Mouse (Mus musculus) stomach, embryonic 16.5 days (tissue): ENCODE measurements around the gene Gm6401. TPM values are rescaled to one million over a fixed set of nuclear protein-coding genes. Genes with fewer than 3 reads are reported as not detected.
"Not testable (repeated sequence)": the region's sequence is repeated elsewhere in the genome, so short reads cannot be mapped to it uniquely, and the experiment has no call there.

Experiments used
- ATAC-seq: fragments of 200-750 bp; cut with Nextera tagmentation; 2 replicates; pipeline ENCODE4 v1.8.0; 2017; ENCODE audit warnings: moderate number of reproducible peaks, moderate TSS enrichment; ENCODE audit not compliant: insufficient read depth, low FRiP score
- H3K27ac ChIP-seq: fragments of 300-500 bp; sonication (generic); 2 replicates; pipeline ENCODE4 v1.5.1; 2014; ENCODE audit warnings: low read length
- H3K27me3 ChIP-seq: fragments of 300-500 bp; sonication (generic); 2 replicates; pipeline ENCODE4 v1.6.1; 2014; ENCODE audit warnings: low read length, control low read depth, mixed read lengths; ENCODE audit not compliant: control insufficient read depth, insufficient read depth
- H3K36me3 ChIP-seq: fragments of 300-500 bp; sonication (generic); 2 replicates; pipeline ENCODE4 v1.6.1; 2014; ENCODE audit warnings: low read length; ENCODE audit not compliant: control insufficient read depth, insufficient read depth
- H3K4me1 ChIP-seq: fragments of 300-500 bp; sonication (generic); 2 replicates; pipeline ENCODE4 v1.6.1; 2014; ENCODE audit warnings: low read length, control low read depth, mixed read lengths; ENCODE audit not compliant: control insufficient read depth, insufficient read depth
- H3K4me2 ChIP-seq: fragments of 300-500 bp; sonication (generic); 2 replicates; pipeline ENCODE4 v1.6.1; 2014; ENCODE audit warnings: low read depth, low read length, mixed read lengths
- H3K4me3 ChIP-seq: fragments of 300-500 bp; sonication (generic); replicated peaks from 2 replicates; pipeline ENCODE4 v1.5.1; 2014; ENCODE audit warnings: mild to moderate bottlenecking, low read length
- H3K9ac ChIP-seq: fragments of 300-500 bp; sonication (generic); 2 replicates; pipeline ENCODE4 v1.6.1; 2014; ENCODE audit warnings: low read length
- H3K9me3 ChIP-seq: fragments of 300-500 bp; sonication (generic); replicated peaks from 2 replicates; pipeline ENCODE4 v1.6.1; 2016; ENCODE audit warnings: low read length, control low read depth; ENCODE audit not compliant: control insufficient read depth
- WGBS: fragments of 180-500 bp; shearing (Covaris S2); extraction: QIAGEN DNeasy Blood & Tissue Kit; methylation state at CpG from one replicate; pipeline ENCODE4 v1.1.7; 2014; 5-methylcytosine and 5-hydroxymethylcytosine counted together
- polyA plus RNA-seq: library from polyadenylated mRNA; unstranded; fragments of >200 nt; fragmentation: Nextera tagmentation; extraction: Ambion mirVana; gene quantifications from 2 replicates; pipeline ENCODE4 v1.2.1, GENCODE M21; 2015

The Gm6401 gene
- polyA plus RNA-seq: not detected in 2 replicates

DNA sequence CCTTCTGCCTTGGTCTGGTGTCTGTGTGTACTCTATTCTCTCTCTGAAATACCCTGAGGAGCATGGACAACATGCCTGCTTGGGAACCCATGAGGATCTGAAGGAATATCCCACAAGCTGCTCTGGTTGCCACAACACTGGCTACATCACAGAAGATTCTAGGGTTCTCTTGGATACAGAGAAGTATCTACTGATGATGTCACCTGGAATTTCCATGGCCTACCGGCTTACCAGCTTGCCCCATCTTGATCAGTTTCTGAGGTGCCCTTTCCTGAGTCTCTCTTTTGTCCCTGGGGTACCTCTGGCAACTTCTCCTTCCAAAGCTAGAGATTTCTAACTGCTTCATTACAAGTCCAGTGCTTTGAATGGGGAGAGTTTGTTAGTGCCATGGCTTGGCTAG is at the start of gene Gm6401:
TSS of gene Gm6401 (minus strand) at position 101 of the 400 bp plus-strand sequence.
- WGBS: 81% methylated on average over 1 of the region's 1 CpGs
- H3K9me3 ChIP-seq, H3K27me3 ChIP-seq, H3K4me3 ChIP-seq, H3K4me2 ChIP-seq, H3K9ac ChIP-seq, H3K36me3 ChIP-seq, ATAC-seq, H3K4me1 ChIP-seq, H3K27ac ChIP-seq: not testable (repeated sequence)

DNA sequence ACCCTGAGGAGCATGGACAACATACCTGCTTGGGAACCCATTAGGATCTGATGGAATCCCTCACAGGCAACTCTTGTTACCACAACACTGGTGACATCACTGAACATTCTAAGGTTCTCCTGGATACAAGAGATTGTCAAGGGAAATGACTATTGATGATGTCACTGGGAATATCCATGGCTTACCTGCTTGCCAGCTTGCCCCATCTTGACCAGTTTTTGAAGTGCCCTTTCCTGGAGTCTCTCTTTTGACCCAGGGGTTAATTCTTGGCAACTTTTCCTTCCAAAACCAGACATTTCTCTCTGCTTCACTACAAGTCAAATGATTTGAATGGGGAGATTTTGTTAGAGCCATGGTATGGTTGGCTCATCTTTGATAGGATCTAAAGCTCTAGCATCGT is 15.5 kb upstream of the Gm6401 start, which contains the start of gene Gm3543:
TSS of gene Gm3543 (minus strand) at position 101 of the 400 bp plus-strand sequence.
- not testable (repeated sequence) for H3K9ac ChIP-seq, H3K4me2 ChIP-seq, H3K9me3 ChIP-seq, H3K27ac ChIP-seq, H3K4me3 ChIP-seq, H3K27me3 ChIP-seq, H3K4me1 ChIP-seq, ATAC-seq, H3K36me3 ChIP-seq
- WGBS: no CpG with 5 or more reads among the region's 1 CpGs

GRCm38 (mm10) chr14:41968596-41968995 is 869 bp upstream of the Gm6401 start:
- not testable (repeated sequence) for H3K27ac ChIP-seq, H3K4me1 ChIP-seq, H3K4me2 ChIP-seq, H3K36me3 ChIP-seq, H3K27me3 ChIP-seq, H3K9me3 ChIP-seq, H3K4me3 ChIP-seq, H3K9ac ChIP-seq, ATAC-seq
- 65% methylated on average over 3 of the region's 3 CpGs for WGBS

DNA sequence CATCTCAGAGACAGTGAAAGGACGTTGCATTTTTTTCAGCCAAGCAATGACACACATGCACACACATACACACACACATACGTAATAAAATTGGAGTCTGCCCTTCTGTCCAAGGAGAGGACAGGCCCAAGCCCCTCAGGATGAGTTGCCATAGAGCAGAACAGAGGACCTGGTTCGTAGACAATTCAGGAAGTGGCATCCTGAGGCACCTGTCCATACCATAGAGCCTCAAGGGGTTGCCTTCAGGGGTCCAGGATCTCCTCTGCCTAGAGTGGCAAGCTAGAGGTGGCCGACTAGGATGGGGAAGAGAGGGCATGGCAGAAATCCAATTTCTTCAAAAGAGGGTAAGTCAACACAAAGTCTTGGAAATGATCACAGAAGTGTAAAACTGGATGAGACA is 3.6 kb downstream of the Gm6401 start:
- H3K9ac ChIP-seq, H3K36me3 ChIP-seq, H3K4me2 ChIP-seq, H3K4me3 ChIP-seq, H3K4me1 ChIP-seq, ATAC-seq, H3K27me3 ChIP-seq, H3K27ac ChIP-seq, H3K9me3 ChIP-seq: not testable (repeated sequence)
- WGBS: 68% methylated on average over 4 of the region's 4 CpGs

DNA sequence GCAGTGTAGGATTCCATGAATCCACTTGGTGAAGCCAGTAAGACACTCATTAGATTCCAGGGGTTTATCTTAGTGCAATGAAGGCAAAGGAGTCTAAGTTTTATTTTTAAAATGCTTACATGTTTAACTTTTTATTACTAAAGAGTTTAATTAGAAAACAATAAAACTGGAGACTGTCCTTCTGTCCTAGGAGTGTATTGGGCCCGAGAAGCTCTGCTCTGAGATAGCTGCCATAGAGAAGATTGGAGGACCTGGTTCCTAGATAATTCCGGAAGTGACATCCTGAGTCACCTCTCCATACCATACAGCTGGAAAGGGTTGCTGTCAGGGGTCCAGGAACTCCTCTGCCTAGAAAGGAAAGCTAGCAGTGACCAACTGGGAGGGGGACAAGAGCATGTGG is 24.0 kb downstream of the Gm6401 start, which contains the start of gene 1700024B05Rik:
TSS of gene 1700024B05Rik (plus strand) at position 301 of the 400 bp plus-strand sequence.
- not testable (repeated sequence) for H3K27me3 ChIP-seq, H3K4me1 ChIP-seq, H3K9ac ChIP-seq, H3K36me3 ChIP-seq, H3K27ac ChIP-seq, H3K4me2 ChIP-seq, H3K9me3 ChIP-seq, ATAC-seq, H3K4me3 ChIP-seq
- 76% methylated on average over 1 of the region's 2 CpGs for WGBS

DNA sequence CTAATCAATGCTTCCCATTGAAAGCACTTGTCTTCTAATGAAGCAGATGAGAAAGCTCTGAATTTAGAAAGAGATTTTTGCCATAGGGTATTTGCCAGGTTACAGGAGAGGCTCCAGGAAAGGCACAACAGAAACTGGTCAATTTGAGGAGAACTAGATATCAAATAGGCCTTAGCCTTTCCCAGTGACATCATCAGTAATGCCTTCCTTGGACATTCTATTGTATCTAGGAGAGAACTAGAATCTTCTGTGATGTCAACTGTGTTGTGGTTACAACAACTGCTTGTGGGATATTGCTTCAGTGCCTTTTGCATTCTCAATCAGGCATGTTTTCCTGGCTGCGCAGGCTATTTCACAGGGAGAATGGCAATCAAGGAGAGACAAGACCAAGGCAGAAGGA is 43.1 kb downstream of the Gm6401 start, which contains the start of gene 1700049E17Rik1:
TSS of gene 1700049E17Rik1 (plus strand) at position 301 of the 400 bp plus-strand sequence.
- not testable (repeated sequence) for H3K4me3 ChIP-seq, H3K9ac ChIP-seq, H3K4me1 ChIP-seq, H3K4me2 ChIP-seq, H3K36me3 ChIP-seq, ATAC-seq, H3K27ac ChIP-seq, H3K27me3 ChIP-seq, H3K9me3 ChIP-seq
- no CpG with 5 or more reads among the region's 1 CpGs for WGBS

Other genes with a start within 250 kb of the Gm6401 start
- gene Gm7929, start 217.3 kb downstream of the Gm6401 start, polyA plus RNA-seq: not detected in 2 replicates
- not detected in 2 replicates for gene Gm47189, start 195.5 kb downstream of the Gm6401 start, polyA plus RNA-seq
- gene Gm7980, start 60.6 kb downstream of the Gm6401 start, polyA plus RNA-seq: not detected in 2 replicates
- gene 1700049E17Rik1, start 43.0 kb downstream of the Gm6401 start, polyA plus RNA-seq: not detected in 2 replicates
- gene 1700024B05Rik, start 23.9 kb downstream of the Gm6401 start, polyA plus RNA-seq: not detected in 2 replicates
- not detected in 2 replicates for gene Gm3543, start 15.4 kb upstream of the Gm6401 start, polyA plus RNA-seq
- not detected in 2 replicates for gene Gm7951, start 149.4 kb upstream of the Gm6401 start, polyA plus RNA-seq
- not detected in 2 replicates for gene Gm17027, start 194.7 kb upstream of the Gm6401 start, polyA plus RNA-seq
- gene Gm3573, start 222.9 kb upstream of the Gm6401 start, polyA plus RNA-seq: not detected in 2 replicates